Mouse (Mus musculus) layer of hippocampus, adult 2 months (tissue): Measurements from ENCODE around the gene Syt13. TPM values are rescaled to one million over a fixed set of nuclear protein-coding genes. Genes with fewer than 3 reads are reported as not detected.
A peak's percentile ranks its signal among the peaks of the same experiment; 100 is the strongest.

ENCODE experiments used
- DNase-seq, 2 experiments: peaks; one replicate each; pipeline ENCODE4 v3.0.0; 2022; ENCODE audit warnings: low spot score in 2 of 2
- H3K27ac ChIP-seq: fragments of 200-600 bp; 2 replicates; pipeline ENCODE4 v1.8.1; 2022
- H3K4me3 ChIP-seq: fragments of 200-600 bp; 2 replicates; pipeline ENCODE4 v1.8.1; 2022; ENCODE audit warnings: mild to moderate bottlenecking
- CTCF ChIP-seq: fragments of 200-600 bp; conservative IDR thresholded peaks from 2 replicates; pipeline ENCODE4 v1.8.1; 2022; ENCODE audit warnings: antibody characterized with exemption, mild to moderate bottlenecking, moderate library complexity
- total RNA-seq, 2 experiments: library from RNA; stranded (reverse); gene quantifications; 2 replicates each; pipeline ENCODE4 v1.2.3; 2021

The Syt13 gene
- total RNA-seq, 2 experiments from 2014 or later: 153 to 163 TPM

- H3K4me3 ChIP-seq: no peak overlapping the region
- no peak overlapping the region for H3K27ac ChIP-seq
- TF ChIP-seq CTCF: no peak
- DNase-seq: no peak
These were observed 60.3 kb downstream of the Syt13 start for GRCm38 (mm10) chr2:92975031-92975790.

- DNase-seq: no peak
- TF ChIP-seq CTCF: no peak
- H3K27ac ChIP-seq: no peak overlapping the region
- no peak overlapping the region for H3K4me3 ChIP-seq
These were observed 65.3 kb downstream of the Syt13 start for GRCm38 (mm10) chr2:92980165-92980564.

- no peak overlapping the region for H3K4me3 ChIP-seq
These were observed 67.8 kb downstream of the Syt13 start for GRCm38 (mm10) chr2:92982591-92983272.

GRCm38 (mm10) chr2:92983273-92983620, 68.3 kb downstream of the Syt13 start:
- Histone ChIP-seq H3K4me3 (no peak overlapping the region), H3K27ac (peak overlapping the region; percentile 90; the same call in 1 of the 2 replicates)
- no peak for DNase-seq
- no peak for TF ChIP-seq CTCF

More at GRCm38 (mm10) chr2:92982591-92983272, 67.8 kb downstream of the Syt13 start:
- peak overlapping the region; percentile 90 for H3K27ac ChIP-seq
- no peak for TF ChIP-seq CTCF
- DNase-seq: peak in 1 of 2 experiments; percentile 59

GRCm38 (mm10) chr2:92984321-92985108, 69.6 kb downstream of the Syt13 start:
- no peak overlapping the region for H3K4me3 ChIP-seq
- H3K27ac ChIP-seq: no peak overlapping the region
- no peak for TF ChIP-seq CTCF
- DNase-seq: no peak

GRCm38 (mm10) chr2:92985171-92985570, 70.3 kb downstream of the Syt13 start:
- DNase-seq: no peak
- H3K27ac ChIP-seq: no peak overlapping the region
- no peak overlapping the region for H3K4me3 ChIP-seq
- TF ChIP-seq CTCF: no peak

- TF ChIP-seq CTCF: no peak
- Histone ChIP-seq H3K27ac (no peak overlapping the region), H3K4me3 (no peak overlapping the region)
- DNase-seq: no peak
These were observed 70.7 kb downstream of the Syt13 start for GRCm38 (mm10) chr2:92985600-92985999.

GRCm38 (mm10) chr2:92987108-92987618, 72.3 kb downstream of the Syt13 start:
- Histone ChIP-seq H3K27ac (peak overlapping the region; percentile 39; the same call in 1 of the 2 replicates), H3K4me3 (no peak overlapping the region)
- DNase-seq: no peak
- TF ChIP-seq CTCF: peak; percentile 50

- Histone ChIP-seq H3K27ac (peak overlapping the region; percentile 39), H3K4me3 (0 out of 2 replicates have a peak overlapping the region, but pooled peaks have one; percentile 8)
- TF ChIP-seq CTCF: peak; percentile 63
- DNase-seq: peak; percentile 48 to 57
These were observed 73.2 kb downstream of the Syt13 start for GRCm38 (mm10) chr2:92987901-92988631.

GRCm38 (mm10) chr2:92989593-92989992, 74.7 kb downstream of the Syt13 start:
- Histone ChIP-seq H3K27ac (no peak overlapping the region), H3K4me3 (no peak overlapping the region)
- no peak for DNase-seq
- no peak for TF ChIP-seq CTCF

GRCm38 (mm10) chr2:92991976-92992375, 77.1 kb downstream of the Syt13 start:
- Histone ChIP-seq H3K4me3 (no peak overlapping the region), H3K27ac (no peak overlapping the region)
- no peak for DNase-seq
- no peak for TF ChIP-seq CTCF

GRCm38 (mm10) chr2:93005028-93005427, 90.1 kb downstream of the Syt13 start:
- DNase-seq: no peak
- TF ChIP-seq CTCF: no peak
- H3K27ac ChIP-seq: no peak overlapping the region
- no peak overlapping the region for H3K4me3 ChIP-seq

Other genes starting within 250 kb of the Syt13 start
- gene Prdm11, start 131.1 kb downstream of the Syt13 start, total RNA-seq: 10 to 100 TPM; 30.7 to 30.9 TPM